Mouse (Mus musculus) gastrocnemius, adult 8-10 months (tissue): Measurements from ENCODE around the gene Rps27l. TPM values are rescaled to one million over a fixed set of nuclear protein-coding genes. Genes with fewer than 3 reads are reported as not detected.
A peak's percentile ranks its signal among the peaks of the same experiment; 100 is the strongest.

ENCODE experiments used
- DNase-seq, 2 experiments: peaks; one replicate each; pipeline ENCODE4 v3.0.0; 2022; ENCODE audit warnings: low spot score in 2 of 2
- total RNA-seq, 4 experiments: library from RNA; stranded (reverse); gene quantifications; 2 replicates each; pipeline ENCODE4 v1.2.4; 2022

Rps27l gene
- total RNA-seq, 4 experiments from 2014 or later = 223 to 268 (median 240) TPM

DNA sequence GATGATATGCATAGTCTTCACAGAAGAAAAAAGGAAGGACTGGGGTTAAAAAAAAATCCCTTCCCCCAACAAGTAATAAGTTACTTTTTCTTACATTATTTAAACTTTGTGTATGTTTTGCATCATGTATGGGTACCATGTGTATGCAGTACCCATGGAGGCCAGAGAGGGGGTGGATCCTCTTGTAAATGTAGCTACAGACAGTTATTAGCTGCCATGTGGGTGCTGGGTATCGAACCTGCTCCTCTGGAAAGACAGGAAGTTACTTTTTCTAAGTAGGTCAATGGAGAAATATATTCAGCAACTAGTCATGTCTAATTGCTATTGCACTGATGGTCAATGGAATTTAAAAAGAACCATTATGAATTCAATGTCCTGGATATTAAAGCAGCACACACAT lies 32.6 kb downstream of the Rps27l start:
- no peak for DNase-seq

DNA sequence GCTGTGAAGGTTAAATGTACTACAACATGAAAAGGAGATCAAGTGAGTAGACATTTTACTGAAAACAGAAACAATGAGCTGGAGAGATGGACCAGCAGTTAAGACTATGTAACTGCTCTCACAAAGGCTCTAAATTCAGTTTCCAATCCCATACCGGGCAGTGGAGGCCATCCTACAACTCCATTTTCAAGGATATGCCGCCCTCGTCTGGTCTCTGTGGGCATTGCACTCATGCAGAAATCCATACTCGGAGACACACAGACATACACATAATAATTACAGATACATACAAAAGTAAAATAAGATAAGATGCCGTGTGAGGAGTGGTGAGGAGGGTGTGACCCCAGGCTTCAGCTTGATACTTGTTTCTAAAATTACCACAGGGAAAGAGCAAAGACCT lies 34.6 kb downstream of the Rps27l start:
- DNase-seq = peak; percentile 21 to 26

GRCm38 (mm10) chr9:66982085-66982484 lies 36.2 kb downstream of the Rps27l start:
- DNase-seq = no peak

DNA sequence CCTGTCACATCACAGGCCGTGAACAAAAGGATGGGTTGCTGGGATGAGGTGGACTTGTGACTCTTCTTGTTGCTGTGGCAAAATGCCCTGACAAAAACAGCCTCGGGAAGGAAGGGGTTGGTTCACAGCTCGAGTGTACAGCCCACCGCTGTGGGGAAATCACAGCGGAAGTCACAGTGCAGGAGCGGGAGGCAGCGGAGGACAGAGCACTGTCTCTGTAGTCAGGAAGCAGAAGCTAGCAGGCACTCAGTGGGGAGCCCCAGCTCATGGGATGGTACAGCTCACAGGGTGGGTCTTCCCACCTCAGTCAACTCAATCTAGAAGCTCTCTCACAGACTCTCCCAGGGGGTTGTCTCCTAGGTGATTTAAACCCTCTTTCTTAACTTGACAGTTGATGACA lies 39.5 kb downstream of the Rps27l start:
- no peak for DNase-seq

DNA sequence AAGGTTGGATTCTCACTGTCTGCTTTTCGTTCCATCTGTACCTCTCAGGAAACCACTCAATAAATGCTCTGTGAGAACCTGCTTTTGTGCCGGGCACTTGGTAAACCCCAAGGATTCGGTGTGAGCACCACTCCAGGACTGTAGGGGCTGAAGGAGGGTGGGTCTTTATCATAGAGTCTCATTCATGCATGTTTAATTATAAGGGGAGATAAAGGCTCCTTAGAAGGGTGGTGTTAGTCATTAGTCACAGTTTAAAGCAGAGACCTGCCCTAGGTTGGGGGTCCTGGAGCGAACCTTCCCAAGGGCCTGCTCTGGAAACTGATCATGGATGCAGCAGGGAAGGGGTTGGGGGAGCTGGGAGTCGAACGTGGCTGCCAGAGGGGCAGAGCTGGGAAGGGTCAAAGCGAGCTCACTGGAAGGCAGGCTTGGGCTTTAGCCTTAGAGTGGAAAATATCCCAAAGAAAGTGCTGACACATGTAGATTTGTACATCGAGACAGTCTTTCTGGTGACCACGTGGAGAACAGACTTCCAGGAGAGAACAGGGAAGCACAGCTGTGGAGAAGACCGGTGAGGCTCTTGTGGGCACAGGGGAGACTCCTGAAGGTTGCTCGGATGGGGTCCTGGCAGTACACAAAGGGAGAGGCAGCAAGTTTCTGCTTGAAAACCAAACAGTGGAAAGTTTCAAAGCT lies 42.5 kb downstream of the Rps27l start:
- DNase-seq = no peak

GRCm38 (mm10) chr9:66988888-66989414 lies 43.1 kb downstream of the Rps27l start:
- DNase-seq = no peak

- DNase-seq = no peak
Measured at GRCm38 (mm10) chr9:66989581-66989980, 43.7 kb downstream of the Rps27l start.

- no peak for DNase-seq
Measured at GRCm38 (mm10) chr9:66990046-66990445, 44.2 kb downstream of the Rps27l start.

- no peak for DNase-seq
Measured at GRCm38 (mm10) chr9:66991021-66991749, 45.3 kb downstream of the Rps27l start.

DNA sequence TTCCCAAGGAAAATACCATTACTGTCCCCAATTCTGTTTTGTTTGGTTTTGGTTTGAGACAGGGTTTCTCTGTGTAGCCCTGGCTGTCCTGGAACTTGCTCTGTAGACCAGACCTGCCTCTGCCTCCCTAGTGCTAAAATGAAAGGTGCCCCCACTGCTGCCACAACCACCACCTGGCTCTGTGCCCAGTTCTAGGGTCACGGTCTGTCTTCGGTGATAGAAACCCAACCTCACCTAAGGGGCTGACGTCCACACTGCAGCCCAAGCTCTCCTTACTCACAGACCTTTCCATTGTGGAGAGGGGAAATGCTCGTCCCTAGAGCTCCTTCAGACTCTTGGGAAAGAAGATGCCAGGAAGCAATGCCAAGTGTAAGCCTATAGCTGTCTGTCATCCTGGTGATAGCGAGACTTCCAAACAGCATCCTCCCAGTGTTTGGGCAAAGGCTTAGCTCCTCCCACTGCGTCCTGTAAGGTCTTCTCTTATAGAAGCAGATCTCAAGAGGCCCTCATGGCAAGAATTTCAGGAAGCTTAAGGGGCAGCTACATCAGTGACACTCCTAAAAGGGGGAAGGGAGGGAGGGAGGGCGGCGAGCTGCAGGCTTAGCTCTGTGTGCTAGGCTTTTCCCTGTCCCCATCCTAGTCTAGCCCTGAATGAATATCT lies 46.0 kb downstream of the Rps27l start:
- DNase-seq = no peak

Other genes with a start within 250 kb of the Rps27l start
- gene Car12, start 232.4 kb upstream of the Rps27l start, total RNA-seq = under 1 TPM in 2 of 4 experiments, not detected in 2; 0.10 to 0.31 TPM
- 1 to 10 TPM; 1.3 to 4.6 (median 2.2) TPM for gene Aph1b, start 150.6 kb upstream of the Rps27l start, total RNA-seq
- under 1 TPM in 1 of 4 experiments, not detected in 3; 0.13 TPM for gene Gm10647, start 149.0 kb upstream of the Rps27l start, total RNA-seq
- gene Aph1c, start 111.4 kb upstream of the Rps27l start, total RNA-seq = 1 to 10 TPM in 2 of 4 experiments, under 1 TPM in 2; 0.34 to 1.9 (median 1.3) TPM
- 1 to 10 TPM; 5.1 to 6.4 (median 5.8) TPM for gene Rab8b, start 26.4 kb upstream of the Rps27l start, total RNA-seq
- 10 to 100 TPM; 18.3 to 23.1 (median 22.6) TPM for gene Lactb, start 29.4 kb downstream of the Rps27l start, total RNA-seq
- over 10,000 TPM; 24,112 to 28,307 (median 24,365) TPM for gene Tpm1, start 103.3 kb downstream of the Rps27l start, total RNA-seq